Mouse (Mus musculus): ENCODE measurements at regions not wholly inside any gene's neighbourhood (a gene's known extent, or its start where the extent isn't known, plus 50 kb on each side); places are given as distances from the start of the nearest gene placed in this dataset.

GRCm38 (mm10) chr8:11145251-11145650 lies 137.0 kb upstream of the Irs2 start:
- Histone ChIP-seq H3K4me1 (ENCODE audit: control insufficient read depth, insufficient read depth) (no peaks in the 10 kb centered on the region; the same call in 1 of the 2 replicates), H3K27ac (ENCODE audit: low read depth) (no peak overlapping the region), H3K9ac (replicated peaks; ENCODE audit: low read depth, low read length) (no peak overlapping the region), H3K4me2 (ENCODE audit: low read depth, low read length) (no peak overlapping the region), H3K4me3 (ENCODE audit: low read depth, low read length) (no peak overlapping the region), H3K27me3 (ENCODE audit: control insufficient read depth, insufficient read depth, low read length) (no peaks in the 10 kb centered on the region), H3K36me3 (replicated peaks; ENCODE audit: control insufficient read depth, insufficient read depth, low read length) (no peaks in the 10 kb centered on the region), H3K9me3 (replicated peaks; ENCODE audit: control insufficient read depth, low read length) (no peaks in the 10 kb centered on the region)
- no peak for DNase-seq (ENCODE audit: low spot score)
- no peak for ATAC-seq (ENCODE audit: insufficient read depth, low read depth)
- WGBS, result 72% methylated on average over 3 of the region's 3 CpGs
- TF ChIP-seq CTCF (IDR thresholded peaks at IDR 0.05; ENCODE audit: low read depth), result no peak
- no peak for TF ChIP-seq EP300 (IDR thresholded peaks at IDR 0.05; ENCODE audit: low read depth)

- Histone ChIP-seq H3K36me3 (replicated peaks; ENCODE audit: control insufficient read depth, insufficient read depth, low read length) (no peaks in the 10 kb centered on the region), H3K4me1 (ENCODE audit: control insufficient read depth, insufficient read depth) (no peaks in the 10 kb centered on the region), H3K27me3 (ENCODE audit: control insufficient read depth, insufficient read depth, low read length) (no peaks in the 10 kb centered on the region), H3K9me3 (replicated peaks; ENCODE audit: control insufficient read depth, low read length) (no peaks in the 10 kb centered on the region), H3K4me3 (ENCODE audit: low read depth, low read length) (no peak overlapping the region), H3K4me2 (ENCODE audit: low read depth, low read length) (no peak overlapping the region), H3K9ac (replicated peaks; ENCODE audit: low read depth, low read length) (no peak overlapping the region), H3K27ac (ENCODE audit: low read depth) (no peak overlapping the region)
- ATAC-seq (ENCODE audit: insufficient read depth, low read depth), result no peak
- TF ChIP-seq CTCF (IDR thresholded peaks at IDR 0.05; ENCODE audit: low read depth) (no peak), EP300 (IDR thresholded peaks at IDR 0.05; ENCODE audit: low read depth) (no peak)
- WGBS, result 91% methylated on average over 1 of the region's 1 CpGs
- no peak for DNase-seq (ENCODE audit: low spot score)
Measured at GRCm38 (mm10) chr8:11140566-11140965, 132.3 kb upstream of the Irs2 start.

GRCm38 (mm10) chr8:11139294-11139693 lies 131.0 kb upstream of the Irs2 start:
- Histone ChIP-seq H3K9ac (replicated peaks; ENCODE audit: low read depth, low read length) (no peak overlapping the region), H3K36me3 (replicated peaks; ENCODE audit: control insufficient read depth, insufficient read depth, low read length) (no peaks in the 10 kb centered on the region), H3K4me1 (ENCODE audit: control insufficient read depth, insufficient read depth) (no peaks in the 10 kb centered on the region), H3K27ac (ENCODE audit: low read depth) (no peak overlapping the region), H3K27me3 (ENCODE audit: control insufficient read depth, insufficient read depth, low read length) (no peaks in the 10 kb centered on the region), H3K4me2 (ENCODE audit: low read depth, low read length) (no peak overlapping the region), H3K4me3 (ENCODE audit: low read depth, low read length) (no peak overlapping the region), H3K9me3 (replicated peaks; ENCODE audit: control insufficient read depth, low read length) (no peaks in the 10 kb centered on the region)
- whole genome bisulfite sequencing, result 81% methylated on average over 2 of the region's 2 CpGs
- DNase-seq (ENCODE audit: low spot score) (no peak), ATAC-seq (ENCODE audit: insufficient read depth, low read depth) (no peak)
- TF ChIP-seq EP300 (IDR thresholded peaks at IDR 0.05; ENCODE audit: low read depth) (no peak), CTCF (IDR thresholded peaks at IDR 0.05; ENCODE audit: low read depth) (no peak)

- no peaks in the 10 kb centered on the region for H3K9me3 ChIP-seq (replicated peaks; ENCODE audit: control insufficient read depth, low read length)
- ATAC-seq (ENCODE audit: insufficient read depth, low read depth) (no peak), DNase-seq (ENCODE audit: low spot score) (no peak)
- no peak overlapping the region for H3K27ac ChIP-seq (ENCODE audit: low read depth)
- H3K4me3 ChIP-seq (ENCODE audit: low read depth, low read length), result no peak overlapping the region
- no peaks in the 10 kb centered on the region for H3K36me3 ChIP-seq (replicated peaks; ENCODE audit: control insufficient read depth, insufficient read depth, low read length)
- H3K4me2 ChIP-seq (ENCODE audit: low read depth, low read length), result no peak overlapping the region
- H3K9ac ChIP-seq (replicated peaks; ENCODE audit: low read depth, low read length), result no peak overlapping the region
- H3K27me3 ChIP-seq (ENCODE audit: control insufficient read depth, insufficient read depth, low read length), result no peaks in the 10 kb centered on the region
- H3K4me1 ChIP-seq (ENCODE audit: control insufficient read depth, insufficient read depth), result no peaks in the 10 kb centered on the region
- TF ChIP-seq EP300 (IDR thresholded peaks at IDR 0.05; ENCODE audit: low read depth) (no peak), CTCF (IDR thresholded peaks at IDR 0.05; ENCODE audit: low read depth) (no peak)
- 88% methylated on average over 5 of the region's 5 CpGs for WGBS
Measured at GRCm38 (mm10) chr8:11138302-11139020, 130.2 kb upstream of the Irs2 start.

GRCm38 (mm10) chr8:11136566-11136965 lies 128.3 kb upstream of the Irs2 start:
- H3K36me3 ChIP-seq (replicated peaks; ENCODE audit: control insufficient read depth, insufficient read depth, low read length), result no peaks in the 10 kb centered on the region
- H3K9me3 ChIP-seq (replicated peaks; ENCODE audit: control insufficient read depth, low read length), result no peaks in the 10 kb centered on the region
- no peak overlapping the region for H3K4me2 ChIP-seq (ENCODE audit: low read depth, low read length)
- DNase-seq (ENCODE audit: low spot score) (no peak), ATAC-seq (ENCODE audit: insufficient read depth, low read depth) (no peak)
- H3K27me3 ChIP-seq (ENCODE audit: control insufficient read depth, insufficient read depth, low read length), result no peaks in the 10 kb centered on the region
- H3K4me3 ChIP-seq (ENCODE audit: low read depth, low read length), result no peak overlapping the region
- H3K27ac ChIP-seq (ENCODE audit: low read depth), result no peak overlapping the region
- no peak overlapping the region for H3K9ac ChIP-seq (replicated peaks; ENCODE audit: low read depth, low read length)
- TF ChIP-seq CTCF (IDR thresholded peaks at IDR 0.05; ENCODE audit: low read depth) (no peak), EP300 (IDR thresholded peaks at IDR 0.05; ENCODE audit: low read depth) (no peak)
- 80% methylated on average over 4 of the region's 4 CpGs for WGBS
- H3K4me1 ChIP-seq (ENCODE audit: control insufficient read depth, insufficient read depth), result no peaks in the 10 kb centered on the region

GRCm38 (mm10) chr8:11135135-11135534 lies 126.9 kb upstream of the Irs2 start:
- no peak for TF ChIP-seq EP300 (IDR thresholded peaks at IDR 0.05; ENCODE audit: low read depth)
- TF ChIP-seq CTCF (IDR thresholded peaks at IDR 0.05; ENCODE audit: low read depth), result no peak
- Histone ChIP-seq H3K36me3 (replicated peaks; ENCODE audit: control insufficient read depth, insufficient read depth, low read length) (no peaks in the 10 kb centered on the region), H3K27me3 (ENCODE audit: control insufficient read depth, insufficient read depth, low read length) (no peaks in the 10 kb centered on the region), H3K27ac (ENCODE audit: low read depth) (no peak overlapping the region), H3K9me3 (replicated peaks; ENCODE audit: control insufficient read depth, low read length) (no peaks in the 10 kb centered on the region), H3K4me1 (ENCODE audit: control insufficient read depth, insufficient read depth) (no peaks in the 10 kb centered on the region), H3K9ac (replicated peaks; ENCODE audit: low read depth, low read length) (no peak overlapping the region), H3K4me2 (ENCODE audit: low read depth, low read length) (no peak overlapping the region), H3K4me3 (ENCODE audit: low read depth, low read length) (no peak overlapping the region)
- ATAC-seq (ENCODE audit: insufficient read depth, low read depth) (no peak), DNase-seq (ENCODE audit: low spot score) (no peak)
- 87% methylated on average over 11 of the region's 11 CpGs for WGBS

Measured in heart, postnatal 0 days (tissue).